Mouse (Mus musculus) midbrain, embryonic 16.5 days (tissue): ENCODE measurements around the gene Rundc1. TPM values are rescaled to one million over a fixed set of nuclear protein-coding genes. Genes with fewer than 3 reads are reported as not detected.
"Not testable (repeated sequence)": the region's sequence is repeated elsewhere in the genome, so short reads cannot be mapped to it uniquely, and the experiment has no call there.

Experiments used
- ATAC-seq: fragments of 200-750 bp; cut with Nextera tagmentation; 2 replicates; pipeline ENCODE4 v1.8.0; 2017; ENCODE audit warnings: moderate TSS enrichment
- H3K27ac ChIP-seq: fragments of 300-500 bp; sonication (generic); 2 replicates; pipeline ENCODE4 v1.5.1; 2014; ENCODE audit warnings: mild to moderate bottlenecking, low read length, mixed read lengths
- H3K27me3 ChIP-seq: fragments of 300-500 bp; sonication (generic); 2 replicates; pipeline ENCODE4 v1.6.1; 2014; ENCODE audit warnings: low read depth, low read length, mixed read lengths; ENCODE audit not compliant: control insufficient read depth, insufficient read depth
- H3K36me3 ChIP-seq: fragments of 300-500 bp; sonication (generic); 2 replicates; pipeline ENCODE4 v1.6.1; 2014; ENCODE audit warnings: mild to moderate bottlenecking, low read length, moderate library complexity, mixed read lengths; ENCODE audit not compliant: control insufficient read depth, insufficient read depth
- H3K4me1 ChIP-seq: fragments of 300-500 bp; sonication (generic); 2 replicates; pipeline ENCODE4 v1.6.1; 2014; ENCODE audit warnings: mild to moderate bottlenecking, low read length, mixed read lengths; ENCODE audit not compliant: control insufficient read depth, insufficient read depth
- H3K4me2 ChIP-seq: fragments of 300-500 bp; sonication (generic); 2 replicates; pipeline ENCODE4 v1.6.1; 2014; ENCODE audit warnings: mild to moderate bottlenecking, low read length, mixed read lengths
- H3K4me3 ChIP-seq: fragments of 300-500 bp; sonication (generic); 2 replicates; pipeline ENCODE4 v1.5.1; 2014; ENCODE audit warnings: low read depth, mild to moderate bottlenecking, low read length, moderate library complexity, mixed read lengths
- H3K9ac ChIP-seq: fragments of 300-500 bp; sonication (generic); 2 replicates; pipeline ENCODE4 v1.6.1; 2014; ENCODE audit warnings: low read depth, low read length, mixed read lengths
- H3K9me3 ChIP-seq: fragments of 300-500 bp; sonication (generic); replicated peaks from 2 replicates; pipeline ENCODE4 v1.6.1; 2014; ENCODE audit warnings: mild to moderate bottlenecking, low read length, mixed read lengths; ENCODE audit not compliant: control insufficient read depth, poor library complexity, severe bottlenecking
- WGBS: fragments of 180-500 bp; shearing (Covaris S2); extraction: QIAGEN DNeasy Blood & Tissue Kit; methylation state at CpG from one replicate; pipeline ENCODE4 v1.1.7; 2014; 5-methylcytosine and 5-hydroxymethylcytosine counted together
- polyA plus RNA-seq: library from polyadenylated mRNA; unstranded; fragments of >200 nt; fragmentation: Nextera tagmentation; extraction: Ambion mirVana; gene quantifications from 2 replicates; pipeline ENCODE4 v1.2.1, GENCODE M21; 2015

Rundc1 gene
- polyA plus RNA-seq, 1 experiment from 2014 or later, result 32.6 TPM

GRCm38 (mm10) chr11:101476361-101476760 is 51.5 kb downstream of the Rundc1 start:
- ATAC-seq, H3K27me3 ChIP-seq, H3K9ac ChIP-seq, H3K9me3 ChIP-seq, H3K36me3 ChIP-seq, H3K4me2 ChIP-seq, H3K4me3 ChIP-seq, H3K27ac ChIP-seq: not testable (repeated sequence)
- peaks cover 10% of the 10 kb centered on the region for H3K4me1 ChIP-seq
- WGBS, result 85% methylated on average over 4 of the region's 4 CpGs

- Histone ChIP-seq H3K27ac (peak overlapping the region; percentile 68), H3K4me1 (peaks cover 10% of the 10 kb centered on the region), H3K27me3 (no peaks in the 10 kb centered on the region), H3K4me2 (no peak overlapping the region), H3K36me3 (no peaks in the 10 kb centered on the region), H3K4me3 (no peak overlapping the region), H3K9me3 (no peaks in the 10 kb centered on the region), H3K9ac (no peak overlapping the region)
- ATAC-seq, result peak; percentile 71
- 7% methylated on average over 4 of the region's 4 CpGs for WGBS
Measured at GRCm38 (mm10) chr11:101477194-101477551, 52.3 kb downstream of the Rundc1 start.

- ATAC-seq, result peak; percentile 77
- 16% methylated on average over 10 of the region's 10 CpGs for WGBS
- Histone ChIP-seq H3K27ac (peak overlapping the region; percentile 68), H3K4me1 (peaks cover 10% of the 10 kb centered on the region), H3K9me3 (no peaks in the 10 kb centered on the region), H3K9ac (no peak overlapping the region), H3K4me3 (no peak overlapping the region), H3K36me3 (no peaks in the 10 kb centered on the region), H3K27me3 (no peaks in the 10 kb centered on the region), H3K4me2 (no peak overlapping the region)
Measured at GRCm38 (mm10) chr11:101477552-101478211, 52.8 kb downstream of the Rundc1 start.

- Histone ChIP-seq H3K4me3 (no peak overlapping the region), H3K9ac (no peak overlapping the region), H3K36me3 (no peaks in the 10 kb centered on the region), H3K4me2 (peak overlapping the region; percentile 25), H3K9me3 (no peaks in the 10 kb centered on the region), H3K27ac (no peak overlapping the region; the same call in 1 of the 2 replicates), H3K27me3 (no peaks in the 10 kb centered on the region), H3K4me1 (peaks cover 12% of the 10 kb centered on the region)
- 3% methylated on average over 18 of the region's 18 CpGs for WGBS
- 0 out of 2 replicates have a peak, but pooled peaks have one; percentile 33 for ATAC-seq
Measured at GRCm38 (mm10) chr11:101479171-101479635, 54.3 kb downstream of the Rundc1 start.

- Histone ChIP-seq H3K9ac (no peak overlapping the region), H3K27ac (no peak overlapping the region), H3K4me2 (no peak overlapping the region), H3K4me3 (no peak overlapping the region), H3K4me1 (peaks cover 12% of the 10 kb centered on the region), H3K36me3 (no peaks in the 10 kb centered on the region), H3K9me3 (no peaks in the 10 kb centered on the region), H3K27me3 (no peaks in the 10 kb centered on the region)
- WGBS, result 65% methylated on average over 6 of the region's 6 CpGs
- ATAC-seq, result no peak
Measured at GRCm38 (mm10) chr11:101480912-101481311, 56.0 kb downstream of the Rundc1 start.

- ATAC-seq, result no peak
- WGBS, result 11% methylated on average over 3 of the region's 3 CpGs
- Histone ChIP-seq H3K27ac (peak overlapping the region; percentile 40; the same call in 1 of the 2 replicates), H3K27me3 (no peaks in the 10 kb centered on the region), H3K9me3 (no peaks in the 10 kb centered on the region), H3K4me1 (peaks cover 7% of the 10 kb centered on the region), H3K36me3 (no peaks in the 10 kb centered on the region), H3K4me2 (no peak overlapping the region), H3K4me3 (no peak overlapping the region), H3K9ac (no peak overlapping the region)
Measured at GRCm38 (mm10) chr11:101483804-101484203, 58.9 kb downstream of the Rundc1 start.

GRCm38 (mm10) chr11:101484245-101484644 is 59.4 kb downstream of the Rundc1 start:
- no peaks in the 10 kb centered on the region for H3K27me3 ChIP-seq
- peak overlapping the region; percentile 5; the same call in 1 of the 2 replicates for H3K27ac ChIP-seq

GRCm38 (mm10) chr11:101484814-101485213 is 59.9 kb downstream of the Rundc1 start:
- Histone ChIP-seq H3K4me2 (no peak overlapping the region), H3K27ac (no peak overlapping the region), H3K9me3 (no peaks in the 10 kb centered on the region), H3K9ac (no peak overlapping the region), H3K27me3 (no peaks in the 10 kb centered on the region), H3K4me1 (0 out of 2 replicates have a peak, but pooled peaks cover 2% of the 10 kb centered on the region), H3K36me3 (no peaks in the 10 kb centered on the region), H3K4me3 (no peak overlapping the region)
- 88% methylated on average over 7 of the region's 7 CpGs for WGBS
- no peak for ATAC-seq

More at GRCm38 (mm10) chr11:101484245-101484644, 59.4 kb downstream of the Rundc1 start:
- H3K36me3 ChIP-seq, result no peaks in the 10 kb centered on the region
- H3K4me3 ChIP-seq, result no peak overlapping the region
- WGBS, result 67% methylated on average over 6 of the region's 6 CpGs
- H3K4me2 ChIP-seq, result no peak overlapping the region
- peaks cover 2% of the 10 kb centered on the region; the same call in 1 of the 2 replicates for H3K4me1 ChIP-seq
- no peaks in the 10 kb centered on the region for H3K9me3 ChIP-seq
- ATAC-seq, result no peak
- no peak overlapping the region for H3K9ac ChIP-seq
